Mouse (Mus musculus): Measurements from ENCODE around the gene Galns.
A peak's percentile ranks its signal among the peaks of the same experiment; 100 is the strongest.

DNA sequence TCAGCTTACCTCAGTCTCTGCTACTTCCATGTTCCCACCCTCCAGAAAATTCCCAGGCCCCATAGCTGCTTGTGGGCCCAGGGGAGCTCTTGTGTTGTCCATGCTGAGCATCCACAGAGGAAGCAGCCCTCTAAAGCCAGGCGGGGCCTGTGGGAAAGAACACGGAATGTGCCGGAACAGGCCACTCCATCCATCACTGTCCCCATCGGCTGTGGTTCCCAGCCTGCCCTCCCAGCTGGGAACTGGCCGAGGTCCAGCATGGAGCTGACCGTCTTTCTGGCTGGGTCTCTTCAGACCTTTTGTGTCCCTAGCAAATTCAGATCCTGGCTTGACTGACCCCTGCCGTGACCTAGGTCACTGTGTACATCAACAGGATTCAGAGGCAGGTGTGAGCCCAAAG lies 43.5 kb upstream of the Galns start:
- TF ChIP-seq EP300 (IDR thresholded peaks at IDR 0.05): peak; percentile 87
- no peak for TF ChIP-seq CTCF (IDR thresholded peaks at IDR 0.05)

Data from lung, postnatal 0 days (tissue).